Mouse (Mus musculus): ENCODE measurements around the gene Adap1.

Adap1 gene

DNA sequence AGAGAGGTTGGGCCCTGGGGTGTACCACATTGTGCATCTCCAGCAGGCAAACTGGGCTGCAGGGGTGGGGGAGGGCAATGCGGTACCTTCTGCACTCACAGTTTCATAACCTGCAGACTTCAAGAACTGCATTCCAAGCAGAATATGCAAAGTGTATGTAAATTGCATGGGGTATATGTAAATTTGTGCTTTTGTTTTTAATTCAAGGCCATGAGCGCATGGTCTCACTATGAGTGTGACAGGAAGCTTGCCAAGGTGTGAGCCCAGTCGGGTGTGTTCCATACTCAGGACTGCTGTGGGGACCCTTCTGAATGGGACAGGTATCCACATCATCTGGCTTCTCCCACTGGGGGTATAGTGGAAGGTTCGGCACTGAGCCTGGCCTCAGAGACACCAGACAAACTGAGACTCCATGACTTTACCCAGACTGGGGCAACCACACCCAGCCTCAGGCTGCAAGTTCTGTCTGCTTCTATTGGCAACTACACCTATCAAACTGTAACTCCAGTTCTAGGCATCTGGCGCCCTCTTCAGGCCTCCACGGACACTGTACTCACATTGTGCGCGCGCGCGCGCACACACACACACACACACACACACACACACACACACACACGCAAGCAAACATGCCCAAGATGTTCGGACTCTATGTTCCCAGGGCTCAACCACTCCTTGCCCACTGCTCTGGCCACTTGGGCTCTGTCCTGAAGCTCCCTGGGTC lies 41.8 kb downstream of the Adap1 start:
- DNase-seq, result no peak

- peak; percentile 84 for DNase-seq
These were observed 43.2 kb downstream of the Adap1 start for GRCm38 (mm10) chr5:139282191-139282590.

- DNase-seq, result no peak
These were observed 43.9 kb downstream of the Adap1 start for GRCm38 (mm10) chr5:139281373-139282112.

DNA sequence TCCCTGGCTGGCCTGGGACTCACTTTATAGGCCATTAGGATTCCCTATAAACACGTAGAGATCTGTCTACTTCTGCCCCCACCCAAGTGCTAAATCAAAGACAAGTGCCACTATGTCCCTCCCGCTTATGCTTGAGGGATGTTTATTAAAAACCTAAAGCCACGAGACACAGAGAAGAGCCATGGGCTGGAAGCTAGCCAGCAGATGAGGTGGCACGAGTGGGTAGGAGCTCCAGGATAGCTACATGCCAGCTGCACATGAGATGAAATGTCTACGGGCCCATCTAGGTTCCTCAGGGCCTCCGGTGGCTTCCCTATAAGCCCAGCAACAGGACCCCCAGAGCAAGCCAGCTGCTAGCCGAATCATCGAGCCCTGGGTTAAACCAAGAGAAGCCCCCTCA lies 48.1 kb downstream of the Adap1 start:
- peak; percentile 65 for DNase-seq

GRCm38 (mm10) chr5:139271994-139272554 lies 53.3 kb downstream of the Adap1 start:
- DNase-seq, result no peak

DNA sequence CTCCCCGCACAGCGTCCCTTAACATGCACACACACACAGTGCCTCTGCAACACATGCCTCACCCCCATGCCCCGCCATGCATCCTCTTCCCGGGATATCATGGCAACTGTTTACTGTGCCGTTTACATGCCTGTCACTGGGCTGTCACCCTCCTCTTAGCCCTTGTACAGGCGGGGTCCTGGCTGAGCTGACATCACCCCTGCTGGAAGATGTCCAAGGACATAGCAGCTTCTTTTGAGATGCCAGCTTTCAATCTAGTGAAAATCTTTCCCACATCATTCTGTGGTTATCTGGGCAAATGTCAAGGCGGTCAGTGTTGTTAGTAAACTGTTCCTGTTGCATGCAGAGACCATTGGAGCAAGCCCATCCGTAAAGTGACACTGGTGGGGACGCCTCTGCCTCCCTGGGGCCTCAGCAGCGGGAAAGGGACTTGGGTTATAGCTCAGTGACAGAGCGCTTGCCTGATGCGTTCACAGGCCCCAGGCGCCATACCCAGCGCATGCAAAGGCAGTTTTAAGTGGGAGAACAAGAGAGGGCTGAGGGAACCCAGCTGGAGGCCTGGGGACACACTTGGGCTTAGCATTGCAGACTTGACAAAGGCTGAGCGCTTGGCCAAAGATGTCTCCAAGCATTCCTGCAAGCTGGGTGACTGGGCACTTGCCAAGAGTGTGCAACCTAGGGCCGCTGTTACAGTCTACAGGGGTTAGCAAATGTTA lies 54.5 kb downstream of the Adap1 start:
- no peak for DNase-seq

DNA sequence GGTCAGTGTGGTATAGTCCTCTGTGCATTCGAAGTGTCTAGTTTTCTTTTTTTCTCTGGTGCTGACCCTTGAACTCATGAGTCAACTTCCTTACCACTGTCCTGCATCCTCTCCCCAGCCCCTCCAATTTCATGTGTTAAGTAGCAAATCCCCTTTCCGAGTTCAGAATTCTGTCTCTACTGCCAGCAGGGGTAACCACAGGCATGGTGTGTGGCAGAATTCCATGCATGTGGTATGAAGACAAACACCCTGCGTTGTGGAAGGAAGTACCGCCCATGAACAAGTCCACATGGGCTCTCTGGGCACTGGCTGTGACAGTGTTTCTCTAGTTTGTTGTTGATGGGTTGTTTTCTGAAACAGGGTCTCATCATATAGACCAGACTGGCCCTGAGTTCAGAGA lies 57.8 kb downstream of the Adap1 start:
- DNase-seq, result no peak

GRCm38 (mm10) chr5:139261403-139261802 lies 64.0 kb downstream of the Adap1 start:
- DNase-seq, result no peak

DNA sequence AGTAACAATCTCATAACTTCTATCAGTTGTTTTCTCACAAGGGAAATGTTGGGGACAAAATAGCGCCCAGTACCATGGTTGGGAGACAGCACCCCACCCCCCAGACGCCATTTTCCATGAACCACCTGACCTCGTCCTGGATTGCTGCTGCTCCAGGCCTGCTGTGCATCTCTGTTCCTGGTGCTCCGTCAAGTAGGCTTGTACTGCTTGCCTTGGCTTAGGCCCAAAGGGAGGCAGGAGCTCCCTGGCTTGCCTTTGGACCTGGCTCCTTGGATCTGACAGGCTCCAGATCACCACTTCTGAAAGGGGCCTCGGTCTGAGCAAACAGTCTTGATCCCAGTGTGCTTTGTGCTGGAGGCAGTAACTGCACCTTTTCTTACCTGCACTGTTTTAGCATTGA lies 65.6 kb downstream of the Adap1 start:
- DNase-seq, result no peak

GRCm38 (mm10) chr5:139258371-139259035 lies 66.9 kb downstream of the Adap1 start:
- DNase-seq, result no peak

DNA sequence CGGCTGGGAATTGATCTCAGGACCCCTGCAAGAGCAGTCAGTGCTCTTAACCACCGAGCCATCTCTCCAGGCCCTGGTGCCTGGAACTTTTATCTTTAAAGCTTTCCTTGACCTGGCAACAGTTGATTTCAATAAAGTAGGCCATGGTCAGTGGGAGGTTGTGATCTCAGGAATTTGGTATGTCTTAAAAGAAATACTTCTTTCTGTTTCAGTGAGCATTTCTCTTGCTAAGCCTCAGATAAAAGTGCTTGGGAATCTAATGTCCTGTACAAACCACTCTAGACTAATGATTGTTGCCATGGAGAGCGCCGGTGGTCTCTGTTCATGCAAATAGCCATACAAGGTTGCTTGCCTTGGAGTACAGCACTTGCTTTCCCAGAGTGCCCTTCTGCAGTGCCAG lies 67.6 kb downstream of the Adap1 start:
- no peak for DNase-seq

DNA sequence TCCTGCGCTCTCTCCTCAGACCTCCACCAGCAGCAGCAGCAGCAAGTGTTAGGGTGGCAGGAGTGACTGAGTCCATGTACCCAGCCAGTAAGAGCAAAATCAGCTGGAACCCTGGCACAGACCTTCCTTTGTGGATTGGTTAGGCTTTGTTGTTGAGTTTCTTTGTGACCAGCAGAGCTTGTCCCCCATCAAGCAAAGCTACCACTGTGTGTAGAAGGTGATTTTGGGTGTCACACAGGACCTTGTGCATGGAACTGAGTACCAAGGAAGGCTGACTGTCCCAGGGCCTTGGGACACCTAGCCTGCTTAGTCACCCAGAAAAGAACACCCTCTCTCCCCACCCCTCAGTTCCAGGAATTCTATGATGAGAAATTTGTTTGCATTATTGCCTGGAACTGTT lies 68.2 kb downstream of the Adap1 start:
- no peak for DNase-seq

DNA sequence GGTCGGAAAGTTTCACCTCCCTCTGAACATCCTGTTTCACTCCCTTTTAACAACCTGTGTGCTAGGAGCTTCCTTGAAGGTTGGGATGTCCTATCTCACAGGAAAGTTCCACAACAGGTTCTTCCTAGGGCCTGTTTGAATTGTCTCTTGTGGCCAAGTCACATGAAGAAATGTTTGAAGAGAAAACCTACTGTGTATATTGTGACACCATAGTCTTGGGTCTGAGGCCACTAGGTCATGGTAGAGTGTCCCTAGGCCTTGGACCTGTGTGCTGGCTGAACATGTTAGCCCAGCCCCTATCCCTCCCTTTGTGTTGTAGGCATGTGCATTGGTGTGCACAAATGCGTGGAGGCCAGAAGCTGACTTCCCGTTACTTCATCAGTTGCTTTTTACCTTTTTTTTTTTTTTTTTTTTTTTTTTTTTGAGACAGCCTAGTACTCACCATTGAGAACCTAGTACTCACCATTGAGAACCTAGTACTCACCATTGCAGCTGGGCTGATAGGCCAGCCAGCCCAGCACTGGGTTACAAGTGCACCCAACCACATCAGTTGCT lies 69.1 kb downstream of the Adap1 start:
- DNase-seq, result no peak

GRCm38 (mm10) chr5:139255777-139256176 lies 69.6 kb downstream of the Adap1 start:
- no peak for DNase-seq

DNA sequence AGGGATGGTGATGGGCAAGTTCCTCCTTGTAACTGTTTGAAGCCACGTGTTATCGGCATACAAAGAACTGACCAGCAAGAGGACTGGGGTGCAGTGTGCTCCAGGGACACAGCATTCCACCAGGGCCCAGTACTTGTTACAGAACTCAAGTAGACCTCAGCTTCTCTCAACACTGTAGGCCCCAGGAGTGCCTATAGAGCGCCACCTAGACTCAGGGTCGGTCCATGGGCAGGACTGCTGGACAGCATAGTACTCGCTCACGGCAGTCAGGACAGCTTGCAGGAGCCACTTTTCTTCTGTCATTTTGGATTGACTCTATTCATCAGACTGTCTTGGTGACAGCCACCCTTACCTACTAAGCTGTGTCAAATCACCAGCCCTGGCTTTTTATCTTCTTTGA lies 70.5 kb downstream of the Adap1 start:
- no peak for DNase-seq

DNA sequence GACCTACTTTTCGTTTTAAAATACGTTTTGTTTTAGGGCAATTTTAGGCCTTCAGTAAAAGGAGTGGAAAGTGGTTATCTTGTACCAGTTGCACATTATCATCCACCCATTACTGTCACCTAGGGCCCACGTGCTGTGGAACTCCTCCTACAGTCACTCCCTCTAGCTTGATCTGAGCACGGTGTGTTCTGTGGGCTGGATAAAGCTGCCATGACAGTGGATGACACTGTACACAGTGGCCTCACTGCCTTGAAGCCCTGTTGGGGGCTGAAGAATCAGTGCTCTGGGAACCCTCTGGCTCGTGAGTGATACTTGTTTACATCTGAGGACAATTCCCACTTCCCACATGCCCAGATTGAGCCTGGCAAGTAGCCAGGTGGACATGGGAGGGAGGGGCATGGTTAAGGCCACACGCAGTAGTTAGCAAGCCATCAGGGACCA lies 72.1 kb downstream of the Adap1 start:
- DNase-seq, result peak; percentile 42

DNA sequence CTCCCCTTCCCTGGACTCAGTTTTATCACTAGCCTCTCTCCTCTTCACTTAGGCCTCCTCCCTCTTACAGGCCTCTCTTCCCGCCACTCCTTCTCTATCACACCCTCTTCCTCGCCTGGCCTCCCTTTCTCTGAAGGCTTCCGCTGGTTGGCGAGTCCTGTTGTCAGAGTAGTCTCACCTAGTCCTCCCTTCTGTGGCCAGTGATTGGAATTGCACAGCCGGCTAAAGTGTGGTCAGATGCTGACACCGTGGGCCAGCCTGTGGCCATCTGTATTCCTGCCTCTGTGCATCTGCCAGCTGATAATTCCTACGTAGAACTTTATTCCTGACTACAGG lies 72.5 kb downstream of the Adap1 start:
- DNase-seq, result no peak

DNA sequence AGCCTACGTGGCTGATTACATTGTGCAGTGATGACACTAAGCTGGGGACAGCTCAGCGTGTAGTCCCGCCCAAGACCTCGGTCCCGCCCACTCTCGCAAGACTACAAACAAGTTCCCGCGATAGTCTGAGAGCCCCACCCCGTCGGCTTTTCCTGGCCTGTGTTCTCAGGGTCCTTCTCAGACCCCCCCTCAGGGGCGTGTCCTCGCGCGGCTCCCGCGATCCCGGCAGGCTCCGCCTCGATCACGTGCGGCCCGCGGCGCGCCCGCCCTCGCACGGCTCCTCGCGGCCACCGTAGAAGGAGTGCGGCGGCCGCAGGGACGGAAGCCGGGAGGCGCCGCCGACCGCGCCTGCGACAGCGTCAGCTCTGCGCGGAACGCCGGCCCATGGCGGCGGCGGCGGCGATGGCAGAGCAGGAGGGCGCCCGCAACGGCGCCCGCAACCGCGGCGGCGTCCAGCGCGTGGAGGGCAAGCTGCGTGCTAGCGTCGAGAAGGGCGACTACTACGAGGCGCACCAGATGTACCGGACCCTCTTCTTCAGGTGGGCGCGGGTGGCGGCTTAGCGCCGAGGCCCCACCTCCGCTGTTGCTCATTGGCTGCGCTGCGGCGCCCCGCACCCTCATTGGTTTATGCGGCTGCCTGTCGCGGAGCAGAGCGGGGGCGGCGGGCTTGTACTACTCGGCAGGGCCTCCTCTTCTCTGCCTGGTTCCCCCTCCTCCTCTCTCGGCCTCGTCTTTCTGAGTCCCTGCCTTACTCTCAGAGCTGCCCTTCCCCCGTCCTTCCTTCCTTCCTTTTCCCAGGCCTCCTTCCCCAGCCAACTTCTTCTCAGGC lies 73.1 kb downstream of the Adap1 start, which contains the start of gene Get4:
Get4 (plus strand) TSS at position 244 of the 829 bp plus-strand sequence.
- DNase-seq, result peak; percentile 98

- no peak for DNase-seq
These were observed 73.7 kb downstream of the Adap1 start for GRCm38 (mm10) chr5:139251736-139252080.

GRCm38 (mm10) chr5:139251279-139251678 lies 74.1 kb downstream of the Adap1 start:
- DNase-seq, result no peak

- no peak for DNase-seq
These were observed 76.6 kb downstream of the Adap1 start for GRCm38 (mm10) chr5:139248846-139249245.

DNA sequence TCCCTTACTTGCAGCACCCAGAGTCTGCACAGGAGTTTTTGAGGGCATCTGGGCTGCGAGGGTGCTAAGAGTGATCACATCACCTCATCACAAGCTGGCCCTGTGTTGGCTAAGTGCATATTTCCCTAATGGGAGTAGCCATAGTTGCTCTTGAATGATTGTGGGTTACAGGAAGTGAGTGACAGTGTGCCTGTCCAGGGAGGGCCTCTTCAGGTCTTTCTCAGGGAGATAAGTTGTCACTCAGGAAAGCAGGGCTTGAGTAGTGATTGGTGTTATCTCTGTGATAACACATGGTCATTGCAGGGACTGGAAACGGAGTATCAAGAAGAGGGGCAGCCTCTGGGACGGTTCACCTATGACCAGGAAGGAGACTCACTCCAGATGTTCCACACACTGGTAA lies 77.7 kb downstream of the Adap1 start:
- no peak for DNase-seq
